Mouse (Mus musculus) right cerebral cortex, postnatal 4 days (tissue): Measurements from ENCODE around the gene Gm1123.

Experiments used
- DNase-seq: peaks from one replicate; pipeline ENCODE4 v3.0.0-alpha.2; 2022

Gene Gm1123

GRCm38 (mm10) chr9:99035575-99035974 is at the start of gene Gm1123:
Gm1123 (minus strand) TSS chr9:99035715.
- no peak for DNase-seq

- no peak for DNase-seq
Observed at GRCm38 (mm10) chr9:99081718-99082117, 46.2 kb upstream of the Gm1123 start.

- no peak for DNase-seq
Observed at GRCm38 (mm10) chr9:99081308-99081707, 45.8 kb upstream of the Gm1123 start.

GRCm38 (mm10) chr9:99080657-99081056 is 45.1 kb upstream of the Gm1123 start:
- no peak for DNase-seq

- DNase-seq = no peak
Observed at GRCm38 (mm10) chr9:99074462-99074861, 38.9 kb upstream of the Gm1123 start.

- DNase-seq = no peak
Observed at GRCm38 (mm10) chr9:99072538-99072937, 37.0 kb upstream of the Gm1123 start.

GRCm38 (mm10) chr9:99065311-99065710 is 29.8 kb upstream of the Gm1123 start:
- DNase-seq = no peak

GRCm38 (mm10) chr9:99064216-99064615 is 28.7 kb upstream of the Gm1123 start:
- no peak for DNase-seq

GRCm38 (mm10) chr9:99062544-99062943 is 27.0 kb upstream of the Gm1123 start:
- peak; percentile 88 for DNase-seq

- no peak for DNase-seq
Observed at GRCm38 (mm10) chr9:99057751-99058150, 22.2 kb upstream of the Gm1123 start.

GRCm38 (mm10) chr9:99049760-99050159 is 14.2 kb upstream of the Gm1123 start:
- no peak for DNase-seq

GRCm38 (mm10) chr9:99048724-99049250 is 13.3 kb upstream of the Gm1123 start:
- DNase-seq = no peak

GRCm38 (mm10) chr9:99044761-99045160 is 9.2 kb upstream of the Gm1123 start:
- peak; percentile 41 for DNase-seq

- DNase-seq = no peak
Observed at GRCm38 (mm10) chr9:99042641-99043040, 7.1 kb upstream of the Gm1123 start.

GRCm38 (mm10) chr9:99041994-99042393 is 6.5 kb upstream of the Gm1123 start:
- no peak for DNase-seq

- DNase-seq = no peak
Observed at GRCm38 (mm10) chr9:99034111-99034510, 1.4 kb downstream of the Gm1123 start.

GRCm38 (mm10) chr9:99032031-99032430 is 3.5 kb downstream of the Gm1123 start:
- no peak for DNase-seq

- DNase-seq = no peak
Observed at GRCm38 (mm10) chr9:99021751-99022150, 13.8 kb downstream of the Gm1123 start.

GRCm38 (mm10) chr9:99021166-99021565 is 14.3 kb downstream of the Gm1123 start:
- DNase-seq = no peak

- no peak for DNase-seq
Observed at GRCm38 (mm10) chr9:99017679-99018078, 17.8 kb downstream of the Gm1123 start.

GRCm38 (mm10) chr9:99016759-99017158 is 18.8 kb downstream of the Gm1123 start:
- peak; percentile 16 for DNase-seq

GRCm38 (mm10) chr9:99016301-99016700 is 19.2 kb downstream of the Gm1123 start:
- no peak for DNase-seq

GRCm38 (mm10) chr9:99009898-99010199 is 25.7 kb downstream of the Gm1123 start:
- no peak for DNase-seq

- no peak for DNase-seq
Observed at GRCm38 (mm10) chr9:99009069-99009897, 26.2 kb downstream of the Gm1123 start.

- no peak for DNase-seq
Observed at GRCm38 (mm10) chr9:99001326-99001725, 34.2 kb downstream of the Gm1123 start.
